Mouse (Mus musculus) MEL (cell line): ENCODE measurements around the gene Uhrf2. TPM values are rescaled to one million over a fixed set of nuclear protein-coding genes. Genes with fewer than 3 reads are reported as not detected.
A peak's percentile ranks its signal among the peaks of the same experiment; 100 is the strongest.

Source experiments
- DNase-seq: peaks from one replicate; pipeline ENCODE4 v3.0.0; 2011; ENCODE audit warnings: low read depth, low spot score
- H3K27ac ChIP-seq: 2 replicates; pipeline ENCODE4 v1.5.1; 2012; ENCODE audit warnings: low read depth, mild to moderate bottlenecking, control low read depth, low read length, moderate library complexity; ENCODE audit not compliant: control insufficient read depth
- H3K27me3 ChIP-seq, 2 experiments: fragments of 150-350 bp in 1 of 2; sonication (generic) in 1 of 2; 2 replicates each; pipeline ENCODE4 v1.6.1; 2012; ENCODE audit warnings: low read length in 2 of 2, mild to moderate bottlenecking in 2 of 2, improper control_type of control experiment in 1 of 2, moderate library complexity in 1 of 2; ENCODE audit not compliant: insufficient read depth in 2 of 2, control insufficient read depth in 1 of 2
- H3K36me3 ChIP-seq, 2 experiments: 2 replicates each; pipeline ENCODE4 v1.6.1; 2012 to 2014; ENCODE audit warnings: low read length in 2 of 2, improper control_type of control experiment in 1 of 2, inconsistent platforms in 1 of 2, mild to moderate bottlenecking in 1 of 2; ENCODE audit not compliant: insufficient read depth in 2 of 2, control insufficient read depth in 1 of 2
- H3K4me1 ChIP-seq, 2 experiments: fragments of 150-350 bp in 1 of 2; sonication (generic) in 1 of 2; 2 replicates each; pipeline ENCODE4 v1.6.1; 2012; ENCODE audit warnings: low read length in 2 of 2, improper control_type of control experiment in 1 of 2, mild to moderate bottlenecking in 1 of 2; ENCODE audit not compliant: insufficient read depth in 2 of 2, control insufficient read depth in 1 of 2
- H3K4me3 ChIP-seq, 2 experiments: fragments of 150-350 bp in 1 of 2; sonication (generic) in 1 of 2; 2 replicates each; pipeline ENCODE4 v1.5.1; 2012; ENCODE audit warnings: low read depth in 2 of 2, low read length in 2 of 2, mild to moderate bottlenecking in 2 of 2, moderate library complexity in 2 of 2, control low read depth in 1 of 2, improper control_type of control experiment in 1 of 2; ENCODE audit not compliant: control insufficient read depth in 1 of 2, insufficient read depth in 1 of 2
- H3K79me2 ChIP-seq: 2 replicates; pipeline ENCODE4 v1.6.1; 2012; ENCODE audit warnings: mild to moderate bottlenecking, low read length, moderate library complexity; ENCODE audit not compliant: control insufficient read depth, poor library complexity, insufficient read depth
- H3K9ac ChIP-seq: 2 replicates; pipeline ENCODE4 v1.6.1; 2012; ENCODE audit warnings: low read depth, mild to moderate bottlenecking, control low read depth, low read length, moderate library complexity; ENCODE audit not compliant: control insufficient read depth, poor library complexity, severe bottlenecking
- H3K9me3 ChIP-seq: fragments of 150-350 bp; sonication (generic); replicated peaks from 2 replicates; pipeline ENCODE4 v1.6.1; 2012; ENCODE audit warnings: mild to moderate bottlenecking, low read length, improper control_type of control experiment, moderate library complexity; ENCODE audit not compliant: insufficient read depth
- BHLHE40 ChIP-seq: IDR thresholded peaks from 2 replicates; pipeline ENCODE4 v1.6.1; 2012; ENCODE audit warnings: low read depth, mild to moderate bottlenecking, inconsistent platforms, low read length, improper control_type of control experiment, borderline replicate concordance
- CHD2 ChIP-seq: IDR thresholded peaks from 2 replicates; pipeline ENCODE4 v1.6.1; 2011; ENCODE audit warnings: low read length, improper control_type of control experiment
- CTCF ChIP-seq, 3 experiments: IDR thresholded peaks in 2 of 3; conservative IDR thresholded peaks in 1 of 3; 2 replicates each; pipeline ENCODE4 v1.5.1; 2011 to 2012; ENCODE audit warnings: low read length in 3 of 3, low read depth in 2 of 3, mild to moderate bottlenecking in 2 of 3, improper control_type of control experiment in 1 of 3, inconsistent platforms in 1 of 3, mixed read lengths in 1 of 3, moderate library complexity in 1 of 3; ENCODE audit not compliant: control insufficient read depth in 1 of 3, insufficient read depth in 1 of 3, poor library complexity in 1 of 3, severe bottlenecking in 1 of 3
- E2F4 ChIP-seq: IDR thresholded peaks from 2 replicates; pipeline ENCODE4 v1.6.1; 2011; ENCODE audit warnings: low read depth, low read length, improper control_type of control experiment, borderline replicate concordance
- ELF1 ChIP-seq: IDR thresholded peaks from 2 replicates; pipeline ENCODE4 v1.6.1; 2014; ENCODE audit warnings: low read depth, mild to moderate bottlenecking, inconsistent platforms, low read length, improper control_type of control experiment, moderate library complexity
- GABPA ChIP-seq: IDR thresholded peaks from 2 replicates; pipeline ENCODE4 v1.6.1; 2012; ENCODE audit warnings: low read depth, mild to moderate bottlenecking, inconsistent platforms, low read length, improper control_type of control experiment, moderate library complexity
- GATA1 ChIP-seq: IDR thresholded peaks from 2 replicates; pipeline ENCODE4 v1.6.1; 2011; ENCODE audit warnings: low read depth, low read length, improper control_type of control experiment
- HCFC1 ChIP-seq: IDR thresholded peaks from 2 replicates; pipeline ENCODE4 v1.6.1; 2012; ENCODE audit warnings: low read depth, mild to moderate bottlenecking, inconsistent platforms, low read length, improper control_type of control experiment, moderate library complexity
- JUND ChIP-seq: IDR thresholded peaks from 2 replicates; pipeline ENCODE4 v1.6.1; 2011; ENCODE audit warnings: low read depth, mild to moderate bottlenecking, improper control_type of control experiment, low read length
- MAZ ChIP-seq: IDR thresholded peaks from 2 replicates; pipeline ENCODE4 v1.6.1; 2012; ENCODE audit warnings: low read depth, mild to moderate bottlenecking, inconsistent platforms, low read length, improper control_type of control experiment
- MEF2A ChIP-seq: IDR thresholded peaks from 2 replicates; pipeline ENCODE4 v1.6.1; 2014; ENCODE audit warnings: low read depth, mild to moderate bottlenecking, inconsistent platforms, low read length, improper control_type of control experiment; ENCODE audit not compliant: poor library complexity, insufficient replicate concordance, severe bottlenecking; ENCODE audit errors: extremely low read depth
- MYB ChIP-seq: IDR thresholded peaks from 2 replicates; pipeline ENCODE4 v1.6.1; 2011; ENCODE audit warnings: mild to moderate bottlenecking, low read depth, low read length, improper control_type of control experiment
- MYC ChIP-seq: IDR thresholded peaks from 2 replicates; pipeline ENCODE4 v1.6.1; 2011; ENCODE audit warnings: low read depth, mild to moderate bottlenecking, low read length, improper control_type of control experiment, moderate library complexity
- NELFE ChIP-seq: IDR thresholded peaks from 2 replicates; pipeline ENCODE4 v1.6.1; 2011; ENCODE audit warnings: low read depth, low read length, improper control_type of control experiment
- POLR2A ChIP-seq, 2 experiments: IDR thresholded peaks; 2 replicates each; pipeline ENCODE4 v1.6.1; 2011 to 2012; ENCODE audit warnings: low read length in 2 of 2, mild to moderate bottlenecking in 2 of 2, control low read depth in 1 of 2, improper control_type of control experiment in 1 of 2, low read depth in 1 of 2, moderate library complexity in 1 of 2; ENCODE audit not compliant: control insufficient read depth in 1 of 2, insufficient read depth in 1 of 2, poor library complexity in 1 of 2
- POLR2AphosphoS2 ChIP-seq: IDR thresholded peaks from 2 replicates; pipeline ENCODE4 v1.6.1; 2011; ENCODE audit warnings: low read length, improper control_type of control experiment
- RAD21 ChIP-seq: IDR thresholded peaks from 2 replicates; pipeline ENCODE4 v1.6.1; 2011; ENCODE audit warnings: mild to moderate bottlenecking, low read depth, low read length, improper control_type of control experiment
- RCOR1 ChIP-seq: IDR thresholded peaks from 2 replicates; pipeline ENCODE4 v1.6.1; 2012; ENCODE audit warnings: low read depth, mild to moderate bottlenecking, inconsistent platforms, low read length, improper control_type of control experiment
- SIN3A ChIP-seq: IDR thresholded peaks from 2 replicates; pipeline ENCODE4 v1.6.1; 2012; ENCODE audit warnings: low read length, improper control_type of control experiment, inconsistent platforms
- SMC3 ChIP-seq: IDR thresholded peaks from 2 replicates; pipeline ENCODE4 v1.6.1; 2011; ENCODE audit warnings: low read depth, low read length, improper control_type of control experiment
- TBP ChIP-seq: IDR thresholded peaks from 2 replicates; pipeline ENCODE4 v1.8.0; 2011; ENCODE audit warnings: low read depth, low read length, improper control_type of control experiment
- TCF12 ChIP-seq: IDR thresholded peaks from 2 replicates; pipeline ENCODE4 v1.6.1; 2014; ENCODE audit warnings: low read depth, mild to moderate bottlenecking, inconsistent platforms, low read length, improper control_type of control experiment, moderate library complexity
- USF1 ChIP-seq: IDR thresholded peaks from 2 replicates; pipeline ENCODE4 v1.6.1; 2014; ENCODE audit warnings: low read depth, mild to moderate bottlenecking, inconsistent platforms, low read length, improper control_type of control experiment, moderate library complexity
- ZKSCAN1 ChIP-seq: IDR thresholded peaks from 2 replicates; pipeline ENCODE4 v1.6.1; 2012; ENCODE audit warnings: low read depth, mild to moderate bottlenecking, inconsistent platforms, low read length, improper control_type of control experiment, moderate library complexity
- ZMIZ1 ChIP-seq: IDR thresholded peaks from 2 replicates; pipeline ENCODE4 v1.6.1; 2012; ENCODE audit warnings: low read depth, mild to moderate bottlenecking, inconsistent platforms, low read length, improper control_type of control experiment, moderate library complexity
- ZNF384 ChIP-seq: IDR thresholded peaks from 2 replicates; pipeline ENCODE4 v1.6.1; 2012; ENCODE audit warnings: low read depth, mild to moderate bottlenecking, inconsistent platforms, low read length, improper control_type of control experiment
- polyA plus RNA-seq, 2 experiments: library from polyadenylated mRNA; stranded (reverse) in 1 of 2; unstranded in 1 of 2; fragments of >175 nt in 1 of 2; fragments of >200 nt in 1 of 2; gene quantifications; 2 replicates each; pipeline versions ENCODE4 v1.2.1 to v1.2.4; 2012; ENCODE audit warnings: low replicate concordance in 2 of 2, low read depth in 1 of 2; ENCODE audit not compliant: insufficient read length in 2 of 2, insufficient read depth in 1 of 2, missing spikeins in 1 of 2
- total RNA-seq: library from RNA; depleted of rRNA; stranded (reverse); fragments of 300-350 nt; gene quantifications from 2 replicates; pipeline ENCODE4 v1.2.3, GENCODE M21; 2012

Gene Uhrf2
- total and polyA plus RNA-seq, 3 experiments: 18.0 to 19.0 TPM; not detected in 1

DNA sequence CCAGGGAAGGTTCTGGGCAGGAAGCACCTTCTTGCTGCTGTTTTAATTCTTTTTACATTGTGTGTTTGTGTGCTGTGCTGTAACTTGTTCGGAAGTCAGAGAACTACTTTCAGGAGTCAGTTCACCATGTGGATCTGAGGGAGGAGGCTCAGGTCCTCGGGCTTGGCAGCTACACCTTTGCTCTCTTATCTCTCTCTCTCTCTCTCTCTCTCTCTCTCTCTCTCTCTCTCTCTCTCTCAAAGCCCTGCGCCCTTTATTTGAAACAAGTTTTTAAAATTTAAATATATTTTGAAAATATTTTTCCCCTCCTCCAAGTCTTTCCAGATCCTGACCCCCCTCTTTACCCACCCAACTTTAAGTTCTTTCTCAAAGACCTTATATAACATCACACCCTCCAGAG lies 5.0 kb downstream of the Uhrf2 start:
- Histone ChIP-seq H3K79me2 (peaks cover 68% of the 10 kb centered on the region), H3K4me1 (peaks cover 11 to 22% of the 10 kb centered on the region in 2 experiments), H3K9ac (no peak overlapping the region), H3K4me3 (no peak overlapping the region), H3K9me3 (no peaks in the 10 kb centered on the region), H3K27ac (no peak overlapping the region), H3K36me3 (peaks cover 9 to 42% of the 10 kb centered on the region in 2 experiments), H3K27me3 (no peaks in the 10 kb centered on the region)
- no peak for DNase-seq
- TF ChIP-seq HCFC1 (no peak), JUND (peak; percentile 81), ZMIZ1 (no peak), GATA1 (peak; percentile 66; the same call in 1 of the 2 replicates), SIN3A (peak; percentile 39; the same call in 1 of the 2 replicates), TCF12 (no peak), BHLHE40 (0 out of 2 replicates have a peak, but pooled peaks have one; percentile 8), ZNF384 (no peak)

DNA sequence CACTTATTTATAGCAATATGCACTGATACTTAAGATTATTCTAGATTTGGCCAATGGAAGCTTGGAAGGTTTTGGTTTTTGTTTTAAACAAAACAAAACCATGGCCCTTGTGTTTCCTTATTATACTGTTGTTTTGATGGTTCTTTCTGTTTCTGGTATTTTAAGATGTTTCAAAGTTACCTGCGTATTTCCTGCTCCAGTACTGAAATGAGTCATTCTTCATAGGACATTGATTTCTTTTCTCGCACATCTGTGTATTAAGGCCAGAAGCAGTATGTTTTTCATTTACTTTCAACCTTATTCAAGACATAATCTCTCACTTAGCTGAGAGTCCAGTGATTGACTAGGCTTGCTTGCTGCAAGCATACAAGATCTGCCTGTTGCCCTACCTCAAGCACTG lies 13.4 kb downstream of the Uhrf2 start:
- peaks cover 0 to 41% of the 10 kb centered on the region in 2 experiments; a peak in 3 of 4 replicates for H3K36me3 ChIP-seq
- DNase-seq: no peak
- no peak overlapping the region for H3K27ac ChIP-seq
- H3K9me3 ChIP-seq: no peaks in the 10 kb centered on the region
- peaks cover 17% of the 10 kb centered on the region for H3K79me2 ChIP-seq
- H3K4me1 ChIP-seq: no peaks in the 10 kb centered on the region
- no peak overlapping the region for H3K4me3 ChIP-seq
- H3K27me3 ChIP-seq: peaks cover 0 to 1% of the 10 kb centered on the region in 2 experiments; a peak in 1 of 4 replicates
- no peak overlapping the region for H3K9ac ChIP-seq
- TF ChIP-seq USF1: no peak
- no peak for TF ChIP-seq GABPA
- no peak for TF ChIP-seq HCFC1
- TF ChIP-seq BHLHE40: no peak
- TF ChIP-seq MYC: no peak
- no peak for TF ChIP-seq E2F4
- no peak for TF ChIP-seq ELF1
- no peak for TF ChIP-seq ZMIZ1
- TF ChIP-seq POLR2AphosphoS2: no peak
- no peak for TF ChIP-seq GATA1
- TF ChIP-seq ZNF384: no peak
- TF ChIP-seq MAZ: no peak
- TF ChIP-seq CHD2: no peak

DNA sequence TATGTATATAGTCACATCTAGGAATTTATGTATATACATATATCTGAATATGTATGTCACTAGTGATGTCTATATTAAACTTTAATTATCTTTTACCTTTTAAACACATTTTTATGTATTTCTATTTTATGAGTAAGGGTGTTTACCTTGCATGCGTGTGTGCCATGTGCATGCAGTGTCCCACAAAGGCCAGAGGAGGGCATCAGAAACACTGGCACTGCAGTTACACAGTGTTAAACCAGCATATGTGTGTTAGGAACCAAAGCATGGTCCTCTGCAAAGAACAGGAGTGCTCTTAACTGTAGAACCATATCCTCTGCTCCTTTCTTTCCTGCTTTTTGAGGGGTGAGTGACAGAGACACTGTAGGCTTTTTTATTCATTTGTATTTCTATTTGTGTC lies 14.3 kb downstream of the Uhrf2 start:
- no peak overlapping the region for H3K4me3 ChIP-seq

More for the DNA sequence above, 14.3 kb downstream of the Uhrf2 start:
- peak; percentile 51 for DNase-seq
- no peak overlapping the region for H3K27ac ChIP-seq
- no peaks in the 10 kb centered on the region for H3K4me1 ChIP-seq
- H3K36me3 ChIP-seq: peaks cover under 1 to 39% of the 10 kb centered on the region in 2 experiments
- no peak overlapping the region for H3K9ac ChIP-seq
- H3K27me3 ChIP-seq: peaks cover 0 to 1% of the 10 kb centered on the region in 2 experiments; a peak in 1 of 4 replicates
- no peaks in the 10 kb centered on the region for H3K9me3 ChIP-seq
- H3K79me2 ChIP-seq: peaks cover 18% of the 10 kb centered on the region
- peak; percentile 45 for TF ChIP-seq SMC3
- no peak for TF ChIP-seq ZKSCAN1
- TF ChIP-seq ELF1: no peak
- TF ChIP-seq NELFE: 0 out of 2 replicates have a peak, but pooled peaks have one; percentile 4
- TF ChIP-seq POLR2A (IDR thresholded peaks at IDR 0.05; ENCODE audit: control insufficient read depth in 1 of 2, insufficient read depth in 1 of 2, low read depth in 1 of 2, low read length in 2 of 2, poor library complexity in 1 of 2): no peak
- no peak for TF ChIP-seq ZMIZ1
- TF ChIP-seq TCF12: no peak
- TF ChIP-seq TBP: no peak
- no peak for TF ChIP-seq MYB
- peak; percentile 53 to 68 (median 55) for TF ChIP-seq CTCF (IDR thresholded peaks at IDR 0.05 in 2 of 3, conservative IDR thresholded peaks at IDR 0.05 in 1 of 3; ENCODE audit: control insufficient read depth in 1 of 3, insufficient read depth in 1 of 3, low read depth in 2 of 3, low read length in 3 of 3, poor library complexity in 1 of 3, severe bottlenecking in 1 of 3)
- TF ChIP-seq MEF2A: no peak
- TF ChIP-seq JUND: no peak
- peak; percentile 18 for TF ChIP-seq RAD21
- no peak for TF ChIP-seq GABPA
- TF ChIP-seq RCOR1: no peak
- TF ChIP-seq, all 39 proteins: peak for 4
